Mouse (Mus musculus): Measurements from ENCODE around the gene Brca2. TPM values are rescaled to one million over a fixed set of nuclear protein-coding genes. Genes with fewer than 3 reads are reported as not detected.

Brca2 gene
- total and polyA plus RNA-seq, 2 experiments from 2014 or later: 9.9 to 15.8 TPM

DNA sequence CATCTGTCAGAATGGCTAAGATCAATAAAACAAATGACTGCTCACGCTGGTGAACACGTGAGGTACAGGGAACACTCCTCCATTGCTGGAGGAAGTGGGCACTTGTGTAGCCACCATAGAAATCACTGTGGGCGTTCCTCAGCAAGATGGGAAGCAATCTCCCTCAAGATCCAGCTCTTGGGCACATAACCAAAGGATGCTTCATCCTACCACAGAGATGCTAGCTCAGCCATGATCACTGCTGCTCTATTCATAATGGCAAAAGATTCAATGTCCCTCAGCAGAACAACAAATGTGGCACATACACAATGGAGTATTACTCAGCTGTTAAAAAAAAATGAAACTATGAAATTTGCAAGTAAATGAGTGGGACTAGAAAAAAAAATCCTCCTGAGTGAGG lies 94.3 kb downstream of the Brca2 start:
- 75% methylated on average over 3 of the region's 3 CpGs for WGBS
- H3K4me2 ChIP-seq (ENCODE audit: low read depth, low read length): no peak overlapping the region

DNA sequence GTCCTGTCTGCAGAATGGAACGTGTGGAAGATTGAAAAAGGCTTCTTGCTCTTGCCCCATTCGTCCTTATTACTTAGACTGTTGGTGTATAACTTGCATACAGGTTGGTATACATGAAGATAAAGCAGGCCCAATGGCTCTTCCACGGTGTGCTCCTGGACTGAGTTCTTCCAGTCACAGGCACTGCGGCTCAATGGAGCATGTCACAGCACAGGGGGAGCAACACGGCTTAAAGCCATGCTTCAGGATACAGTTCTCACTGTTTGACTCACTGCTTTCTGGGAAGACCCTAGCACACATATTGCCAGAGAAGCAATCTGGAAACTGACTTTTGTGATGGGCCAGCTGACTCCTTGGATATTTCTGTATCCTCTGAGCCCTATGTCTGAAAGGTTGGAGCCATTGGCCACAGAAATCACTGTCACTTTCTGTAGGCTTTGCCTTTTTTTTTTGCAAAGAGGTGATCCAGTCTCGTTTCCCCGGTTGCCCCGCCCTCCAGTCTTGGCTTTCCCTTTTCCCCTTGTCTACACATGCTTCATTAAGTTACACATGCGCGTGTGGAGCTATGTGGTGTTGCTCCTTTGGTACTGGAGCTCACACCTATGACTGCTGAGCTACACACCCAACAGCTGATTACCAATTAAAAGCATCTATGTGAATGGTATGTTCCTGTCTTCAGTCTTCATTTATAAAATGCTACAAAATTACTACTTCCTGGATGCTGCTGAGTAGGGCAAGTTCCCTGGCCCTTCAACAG lies 96.3 kb downstream of the Brca2 start:
- TF ChIP-seq CTCF (IDR thresholded peaks at IDR 0.05; ENCODE audit: low read depth): no peak
- no peak for TF ChIP-seq EP300 (IDR thresholded peaks at IDR 0.05; ENCODE audit: low read depth)
- H3K9ac ChIP-seq (replicated peaks; ENCODE audit: low read depth, low read length): no peak overlapping the region
- no peak overlapping the region for H3K4me3 ChIP-seq (ENCODE audit: low read depth, low read length)
- no peaks in the 10 kb centered on the region for H3K9me3 ChIP-seq (replicated peaks; ENCODE audit: control insufficient read depth, low read length)
- no peaks in the 10 kb centered on the region for H3K27me3 ChIP-seq (ENCODE audit: control insufficient read depth, insufficient read depth, low read length)
- H3K27ac ChIP-seq (ENCODE audit: low read depth): no peak overlapping the region
- H3K36me3 ChIP-seq (replicated peaks; ENCODE audit: control insufficient read depth, insufficient read depth, low read length): no peaks in the 10 kb centered on the region
- no peaks in the 10 kb centered on the region for H3K4me1 ChIP-seq (ENCODE audit: control insufficient read depth, insufficient read depth)
- 87% methylated on average over 10 of the region's 10 CpGs for WGBS
- no peak for ATAC-seq (ENCODE audit: insufficient read depth, low read depth)
- DNase-seq (ENCODE audit: low spot score): no peak
- no peak overlapping the region for H3K4me2 ChIP-seq (ENCODE audit: low read depth, low read length)

More for the DNA sequence above, 94.3 kb downstream of the Brca2 start:
- ATAC-seq (ENCODE audit: insufficient read depth, low read depth) (no peak), DNase-seq (ENCODE audit: low spot score) (no peak)
- H3K9me3 ChIP-seq (replicated peaks; ENCODE audit: control insufficient read depth, low read length): no peaks in the 10 kb centered on the region
- H3K27me3 ChIP-seq (ENCODE audit: control insufficient read depth, insufficient read depth, low read length): no peaks in the 10 kb centered on the region
- H3K36me3 ChIP-seq (replicated peaks; ENCODE audit: control insufficient read depth, insufficient read depth, low read length): no peaks in the 10 kb centered on the region
- no peak overlapping the region for H3K27ac ChIP-seq (ENCODE audit: low read depth)
- no peaks in the 10 kb centered on the region for H3K4me1 ChIP-seq (ENCODE audit: control insufficient read depth, insufficient read depth)
- no peak overlapping the region for H3K9ac ChIP-seq (replicated peaks; ENCODE audit: low read depth, low read length)
- TF ChIP-seq EP300 (IDR thresholded peaks at IDR 0.05; ENCODE audit: low read depth) (no peak), CTCF (IDR thresholded peaks at IDR 0.05; ENCODE audit: low read depth) (no peak)
- H3K4me3 ChIP-seq (ENCODE audit: low read depth, low read length): no peak overlapping the region

Other genes with a start within 250 kb of the Brca2 start
- not detected in 2 replicates for gene Zar1l, start 4.5 kb upstream of the Brca2 start, total RNA-seq (2014; rRNA removed; ENCODE audit: low replicate concordance)
- gene Zar1l, start 4.5 kb upstream of the Brca2 start, polyA plus RNA-seq (2015; fragmentation: Nextera tagmentation; extraction: Ambion mirVana): not detected in 2 replicates
- 0.15 TPM in 1 of 2 replicates, not detected in the other for gene N4bp2l1, start 74.6 kb downstream of the Brca2 start, total RNA-seq (2014; rRNA removed; ENCODE audit: low replicate concordance)
- 3.1 and 3.3 TPM in 2 replicates for gene N4bp2l1, start 74.6 kb downstream of the Brca2 start, polyA plus RNA-seq (2015; fragmentation: Nextera tagmentation; extraction: Ambion mirVana)
- 27.9 and 54.3 TPM in 2 replicates for gene N4bp2l2, start 143.6 kb downstream of the Brca2 start, total RNA-seq (2014; rRNA removed; ENCODE audit: low replicate concordance)
- gene N4bp2l2, start 143.6 kb downstream of the Brca2 start, polyA plus RNA-seq (2015; fragmentation: Nextera tagmentation; extraction: Ambion mirVana): 24.0 and 26.9 TPM in 2 replicates
- 16.3 and 24.2 TPM in 2 replicates for gene Pds5b, start 151.1 kb downstream of the Brca2 start, total RNA-seq (2014; rRNA removed; ENCODE audit: low replicate concordance)
- gene Pds5b, start 151.1 kb downstream of the Brca2 start, polyA plus RNA-seq (2015; fragmentation: Nextera tagmentation; extraction: Ambion mirVana): 8.0 and 8.1 TPM in 2 replicates

Measured in heart, postnatal 0 days (tissue).